ENCODE assay signal across 8 mouse cellular contexts in the genomic region with DNA sequence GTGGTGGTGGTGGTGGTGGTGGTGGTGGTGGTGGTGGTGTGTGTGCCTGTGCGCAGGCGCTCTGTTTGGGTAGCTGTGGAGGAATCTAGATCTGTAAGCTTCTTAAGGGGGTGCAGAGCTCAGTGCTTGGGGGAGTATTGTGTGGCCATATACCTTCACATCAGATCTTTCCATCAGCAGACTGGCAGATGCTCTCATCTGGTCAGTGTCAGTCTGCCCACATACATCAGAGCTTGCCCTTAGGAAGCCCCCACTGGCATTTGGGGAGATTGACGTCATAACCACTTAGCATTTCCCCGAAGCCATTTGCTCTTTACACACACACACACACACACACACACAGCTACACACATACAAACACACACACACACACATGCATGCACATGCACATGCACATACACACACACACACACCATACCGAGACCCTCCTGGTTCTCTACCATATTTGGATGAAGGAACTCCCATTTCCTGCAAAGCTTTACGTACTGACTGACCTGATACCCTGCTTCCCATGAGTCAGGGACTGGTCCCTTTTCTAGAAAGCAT. TPM values are rescaled to one million over a fixed set of nuclear protein-coding genes. Genes with fewer than 3 reads are reported as not detected.
DNase-seq lines count a peak whose midpoint lies in the region; ATAC-seq and TF ChIP-seq lines count a peak whose summit lies in the region.
"Had no signal": no experiment of that assay in that cellular context is flagged by ENCODE, and none has a peak within 500 bp of the region (broad histone marks: within the 10 kb centered on the region; RNA-seq: fewer than 3 reads in every experiment).

No protein-coding gene starts in this region.

- no peaks in the 10 kb centered on the region for H3K27me3 ChIP-seq in kidney, postnatal 0 days (ENCODE audit: insufficient read depth, low read length)
- no peaks in the 10 kb centered on the region for H3K27me3 ChIP-seq in embryonic facial prominence, embryonic 11.5 days (ENCODE audit: control insufficient read depth, insufficient read depth, low read length)
- no peaks in the 10 kb centered on the region for H3K27me3 ChIP-seq in forebrain, embryonic 14.5 days (replicated peaks; ENCODE audit: control insufficient read depth, insufficient read depth, low read length)
- H3K27me3 ChIP-seq in myocyte (ENCODE audit: control insufficient read depth, insufficient read depth, insufficient read length) = no peaks in the 10 kb centered on the region

- peak overlapping the region; percentile 60; the same call in 1 of the 2 replicates for H3K27ac ChIP-seq in kidney, postnatal 0 days
- H3K27ac ChIP-seq in embryonic facial prominence, embryonic 11.5 days (replicated peaks; ENCODE audit: low read depth, low read length) = no peak overlapping the region
- no peak overlapping the region for H3K27ac ChIP-seq in forebrain, embryonic 14.5 days (ENCODE audit: low read depth, low read length)
- H3K27ac ChIP-seq: liver, embryonic 15.5 days had no signal

- H3K4me1 ChIP-seq in kidney, postnatal 0 days (replicated peaks; ENCODE audit: insufficient read depth, low read length) = no peaks in the 10 kb centered on the region; the same call in 1 of the 2 replicates
- H3K4me1 ChIP-seq in embryonic facial prominence, embryonic 11.5 days (ENCODE audit: control insufficient read depth, insufficient read depth, low read length) = peaks cover 14% of the 10 kb centered on the region
- peaks cover 8% of the 10 kb centered on the region for H3K4me1 ChIP-seq in forebrain, embryonic 14.5 days (ENCODE audit: control insufficient read depth, insufficient read depth, low read length)
- H3K4me1 ChIP-seq: liver, embryonic 15.5 days had no signal

- ATAC-seq in kidney, postnatal 0 days (replicated peaks; ENCODE audit: low FRiP score, low read depth) = no peak
- ATAC-seq in embryonic facial prominence, embryonic 11.5 days (replicated peaks; ENCODE audit: insufficient number of reproducible peaks, low FRiP score, low TSS enrichment, low read depth) = no peak
- no peak for ATAC-seq in forebrain, embryonic 14.5 days

- WGBS in kidney, postnatal 0 days = 51% methylated on average over 6 of the region's 6 CpGs
- 49% methylated on average over 6 of the region's 6 CpGs for WGBS in embryonic facial prominence, embryonic 11.5 days
- WGBS in forebrain, embryonic 14.5 days = 90% methylated on average over 6 of the region's 6 CpGs

- H3ac ChIP-seq in myocyte (ENCODE audit: control insufficient read depth, insufficient read length) = no peak overlapping the region

- no peak overlapping the region for H3K9ac ChIP-seq in kidney, postnatal 0 days (ENCODE audit: low read depth, low read length)
- H3K9ac ChIP-seq in embryonic facial prominence, embryonic 11.5 days (replicated peaks; ENCODE audit: low read length) = peak overlapping the region; percentile 47
- no peak overlapping the region for H3K9ac ChIP-seq in forebrain, embryonic 14.5 days (ENCODE audit: low read length)
- H3K9ac ChIP-seq: liver, embryonic 15.5 days had no signal

- no peak for TF ChIP-seq CTCF in kidney, postnatal 0 days (IDR thresholded peaks at IDR 0.05; ENCODE audit: low read depth)

- no peaks in the 10 kb centered on the region for H3K9me3 ChIP-seq in kidney, postnatal 0 days (replicated peaks; ENCODE audit: low read length)
- no peaks in the 10 kb centered on the region for H3K9me3 ChIP-seq in embryonic facial prominence, embryonic 11.5 days (replicated peaks; ENCODE audit: control insufficient read depth, low read length)
- no peaks in the 10 kb centered on the region for H3K9me3 ChIP-seq in forebrain, embryonic 14.5 days (replicated peaks; ENCODE audit: control insufficient read depth, low read length)
- H3K9me3 ChIP-seq: liver, embryonic 15.5 days had no signal

- H3K79me2 ChIP-seq in myocyte (ENCODE audit: control insufficient read depth, insufficient read depth) = peaks cover 18% of the 10 kb centered on the region

- no peak for TF ChIP-seq POLR2A in myocyte (IDR thresholded peaks at IDR 0.05; ENCODE audit: insufficient read length, low read depth)

- H3K4me2 ChIP-seq in kidney, postnatal 0 days (ENCODE audit: low read length) = peak overlapping the region; percentile 68
- H3K4me2 ChIP-seq in embryonic facial prominence, embryonic 11.5 days (ENCODE audit: low read depth, low read length) = peak overlapping the region; percentile 67
- H3K4me2 ChIP-seq in forebrain, embryonic 14.5 days (ENCODE audit: low read length) = 0 out of 2 replicates have a peak overlapping the region, but pooled peaks have one; percentile 2
- peak overlapping the region; percentile 59 for H3K4me2 ChIP-seq in myocyte (ENCODE audit: low read depth)

- peak overlapping the region; percentile 49 for H3K4me3 ChIP-seq in kidney, postnatal 0 days (replicated peaks; ENCODE audit: low read depth, low read length)
- H3K4me3 ChIP-seq in embryonic facial prominence, embryonic 11.5 days (ENCODE audit: low read depth, low read length) = peak overlapping the region; percentile 65
- no peak overlapping the region for H3K4me3 ChIP-seq in forebrain, embryonic 14.5 days (ENCODE audit: low read depth, low read length)
- peak overlapping the region; percentile 35 for H3K4me3 ChIP-seq in myocyte

- H3K36me3 ChIP-seq in kidney, postnatal 0 days (ENCODE audit: insufficient read depth, low read length) = 0 out of 2 replicates have a peak, but pooled peaks cover 3% of the 10 kb centered on the region
- no peaks in the 10 kb centered on the region; the same call in 1 of the 2 replicates for H3K36me3 ChIP-seq in embryonic facial prominence, embryonic 11.5 days (replicated peaks; ENCODE audit: control insufficient read depth, insufficient read depth, low read depth, low read length)
- H3K36me3 ChIP-seq in forebrain, embryonic 14.5 days (ENCODE audit: control insufficient read depth, insufficient read depth, low read length) = 0 out of 2 replicates have a peak, but pooled peaks cover under 1% of the 10 kb centered on the region
- H3K36me3 ChIP-seq in myocyte (ENCODE audit: control insufficient read depth, insufficient read depth) = no peaks in the 10 kb centered on the region
- H3K36me3 ChIP-seq: liver, embryonic 15.5 days had no signal

- peak; percentile 33 for DNase-seq in kidney, postnatal 0 days (ENCODE audit: low spot score)
- no peak for DNase-seq in kidney, adult 11 months
- no peak for DNase-seq in embryonic facial prominence, embryonic 11.5 days (ENCODE audit: low spot score)
- no peak for DNase-seq in forebrain, embryonic 14.5 days (ENCODE audit: low spot score)
- DNase-seq in right cerebral cortex, postnatal 36 days (ENCODE audit: low spot score in 2 of 2) = no peak
- DNase-seq in adrenal gland, postnatal 25 days = no peak

TF ChIP-seq in myocyte, 11 proteins besides CTCF, POLR2A, EP300 and RAD21:
- TF ChIP-seq MYOD1 (IDR thresholded peaks at IDR 0.05; ENCODE audit: control insufficient read depth in 1 of 3, insufficient read length in 2 of 3, low read depth in 2 of 3) (no peak), CEBPB (IDR thresholded peaks at IDR 0.05; ENCODE audit: insufficient read depth, poor library complexity, severe bottlenecking) (no peak), TCF12 (IDR thresholded peaks at IDR 0.05; ENCODE audit: insufficient read depth, poor library complexity, severe bottlenecking) (no peak), REST (IDR thresholded peaks at IDR 0.05; ENCODE audit: insufficient read depth, insufficient read length) (no peak), E2F4 (IDR thresholded peaks at IDR 0.05; ENCODE audit: insufficient read depth) (no peak), POLR2AphosphoS2 (IDR thresholded peaks at IDR 0.05; ENCODE audit: insufficient read length, low read depth) (no peak), TCF3 (IDR thresholded peaks at IDR 0.05; ENCODE audit: insufficient read length, low read depth) (no peak), USF1 (IDR thresholded peaks at IDR 0.05; ENCODE audit: low read depth) (no peak), SRF (IDR thresholded peaks at IDR 0.05; ENCODE audit: control insufficient read depth, insufficient read length, low read depth) (no peak), MAX (IDR thresholded peaks at IDR 0.05; ENCODE audit: low read depth) (no peak), MYOG (IDR thresholded peaks at IDR 0.05; ENCODE audit: control insufficient read depth in 1 of 3, insufficient read depth in 1 of 3, insufficient read length in 2 of 3, low read depth in 2 of 3) (no peak)

RNA-seq across cellular contexts. Expression of gene S1pr3, which starts 1.6 kb away (rescaled TPM):
- 36.7 and 37.5 TPM in 2 replicates for polyA plus RNA-seq in kidney, postnatal 0 days (2015; fragmentation: Nextera tagmentation; extraction: Ambion mirVana)
- polyA plus RNA-seq in embryonic facial prominence, embryonic 11.5 days (2014; fragmentation: Nextera tagmentation; extraction: Ambion mirVana) = 96.6 and 102 TPM in 2 replicates
- 10.3 and 12.3 TPM in 2 replicates for polyA plus RNA-seq in forebrain, embryonic 14.5 days (2014; fragmentation: Nextera tagmentation; extraction: Ambion mirVana)
- polyA plus RNA-seq in myocyte (2012; fragmentation: generic; extraction: Trizol) = 9.7 TPM
- total RNA-seq in adrenal gland, postnatal 25 days (2021) = 12.2 and 16.1 TPM in 2 replicates

Comparison
In these comparisons a context has a peak if more than half of its experiments do, and no peak if none do; other contexts are left out.
1. H3K4me2 ChIP-seq: peak in every context shown above with its lines; median percentile 68 in kidney, postnatal 0 days; 67 in embryonic facial prominence, embryonic 11.5 days; 59 in myocyte; 2 in forebrain, embryonic 14.5 days.